Mouse (Mus musculus) kidney, embryonic 14.5 days (tissue): ENCODE results near the gene Bhmt. TPM values are rescaled to one million over a fixed set of nuclear protein-coding genes. Genes with fewer than 3 reads are reported as not detected.
"Not testable (repeated sequence)": the region's sequence is repeated elsewhere in the genome, so short reads cannot be mapped to it uniquely, and the experiment has no call there.

Experiments used
- ATAC-seq: fragments of 200-750 bp; cut with Nextera tagmentation; 2 replicates; pipeline ENCODE4 v1.8.0; 2017; ENCODE audit warnings: moderate number of reproducible peaks, mild to moderate bottlenecking, moderate TSS enrichment, moderate library complexity; ENCODE audit not compliant: low FRiP score, low TSS enrichment
- H3K27ac ChIP-seq: fragments of 300-500 bp; sonication (generic); 2 replicates; pipeline ENCODE4 v1.5.1; 2014; ENCODE audit warnings: low read depth, mild to moderate bottlenecking, low read length, moderate library complexity, mixed read lengths
- H3K27me3 ChIP-seq: fragments of 300-500 bp; sonication (generic); 2 replicates; pipeline ENCODE4 v1.6.1; 2014; ENCODE audit warnings: mild to moderate bottlenecking, low read length; ENCODE audit not compliant: control insufficient read depth, insufficient read depth
- H3K36me3 ChIP-seq: fragments of 300-500 bp; sonication (generic); 2 replicates; pipeline ENCODE4 v1.6.1; 2014; ENCODE audit warnings: low read length, mixed read lengths; ENCODE audit not compliant: control insufficient read depth, insufficient read depth
- H3K4me1 ChIP-seq: fragments of 300-500 bp; sonication (generic); 2 replicates; pipeline ENCODE4 v1.6.1; 2014; ENCODE audit warnings: low read length, mixed read lengths; ENCODE audit not compliant: control insufficient read depth, insufficient read depth
- H3K4me2 ChIP-seq: fragments of 300-500 bp; sonication (generic); replicated peaks from 2 replicates; pipeline ENCODE4 v1.6.1; 2014; ENCODE audit warnings: low read depth, mild to moderate bottlenecking, low read length
- H3K4me3 ChIP-seq: fragments of 300-500 bp; sonication (generic); 2 replicates; pipeline ENCODE4 v1.5.1; 2014; ENCODE audit warnings: mild to moderate bottlenecking, low read length
- H3K9ac ChIP-seq: fragments of 300-500 bp; sonication (generic); 2 replicates; pipeline ENCODE4 v1.6.1; 2014; ENCODE audit warnings: low read depth, mild to moderate bottlenecking, low read length, moderate library complexity
- H3K9me3 ChIP-seq: fragments of 300-500 bp; sonication (generic); 2 replicates; pipeline ENCODE4 v1.6.1; 2016; ENCODE audit warnings: low read length; ENCODE audit not compliant: control insufficient read depth
- WGBS: fragments of 180-500 bp; shearing (Covaris S2); extraction: QIAGEN DNeasy Blood & Tissue Kit; methylation state at CpG from one replicate; pipeline ENCODE4 v1.1.7; 2014; 5-methylcytosine and 5-hydroxymethylcytosine counted together
- polyA plus RNA-seq: library from polyadenylated mRNA; unstranded; fragments of >200 nt; fragmentation: Nextera tagmentation; extraction: Ambion mirVana; gene quantifications from 2 replicates; pipeline ENCODE4 v1.2.1, GENCODE M21; 2014

The Bhmt gene
- polyA plus RNA-seq, 1 experiment from 2014 or later: 0.11 TPM

GRCm38 (mm10) chr13:93593040-93593699, 44.6 kb downstream of the Bhmt start:
- H3K9ac ChIP-seq: no peak overlapping the region
- no peaks in the 10 kb centered on the region for H3K36me3 ChIP-seq
- no peaks in the 10 kb centered on the region for H3K9me3 ChIP-seq
- no peak for ATAC-seq
- WGBS: 81% methylated on average over 2 of the region's 2 CpGs
- H3K4me3 ChIP-seq: no peak overlapping the region
- no peaks in the 10 kb centered on the region for H3K4me1 ChIP-seq
- no peaks in the 10 kb centered on the region for H3K27me3 ChIP-seq
- no peak overlapping the region for H3K4me2 ChIP-seq
- H3K27ac ChIP-seq: no peak overlapping the region

- not testable (repeated sequence) for H3K36me3 ChIP-seq, H3K9ac ChIP-seq, H3K4me3 ChIP-seq, H3K4me1 ChIP-seq, H3K27me3 ChIP-seq, H3K4me2 ChIP-seq, H3K9me3 ChIP-seq, H3K27ac ChIP-seq, ATAC-seq
- WGBS: 93% methylated on average over 9 of the region's 9 CpGs
Observed at GRCm38 (mm10) chr13:93582526-93582925, 55.2 kb downstream of the Bhmt start.

DNA sequence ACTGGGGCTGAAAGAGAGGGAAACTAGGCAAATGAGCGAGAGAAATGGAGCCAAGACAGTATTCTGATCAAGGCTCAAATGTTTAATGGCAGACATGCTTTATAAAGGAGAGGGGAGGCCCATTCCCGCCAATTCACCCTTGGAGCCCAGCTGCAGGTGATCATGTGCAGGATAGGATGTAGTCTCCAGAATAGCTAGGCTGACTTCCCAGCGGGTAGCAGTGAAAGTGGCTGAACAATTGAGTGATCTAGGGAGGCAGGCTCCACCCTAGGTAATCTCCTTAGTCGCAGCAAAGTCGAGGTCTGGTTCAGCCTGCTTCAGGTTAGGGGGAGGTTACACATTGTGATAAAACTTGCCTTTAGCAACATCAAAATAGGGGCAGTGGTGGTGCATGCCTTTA, 57.3 kb downstream of the Bhmt start:
- H3K4me1 ChIP-seq: no peaks in the 10 kb centered on the region
- WGBS: 88% methylated on average over 5 of the region's 5 CpGs
- no peak overlapping the region for H3K4me2 ChIP-seq
- H3K9ac ChIP-seq: no peak overlapping the region
- ATAC-seq: no peak
- no peaks in the 10 kb centered on the region for H3K9me3 ChIP-seq
- no peaks in the 10 kb centered on the region for H3K36me3 ChIP-seq
- H3K27ac ChIP-seq: no peak overlapping the region
- H3K27me3 ChIP-seq: no peaks in the 10 kb centered on the region
- no peak overlapping the region for H3K4me3 ChIP-seq

DNA sequence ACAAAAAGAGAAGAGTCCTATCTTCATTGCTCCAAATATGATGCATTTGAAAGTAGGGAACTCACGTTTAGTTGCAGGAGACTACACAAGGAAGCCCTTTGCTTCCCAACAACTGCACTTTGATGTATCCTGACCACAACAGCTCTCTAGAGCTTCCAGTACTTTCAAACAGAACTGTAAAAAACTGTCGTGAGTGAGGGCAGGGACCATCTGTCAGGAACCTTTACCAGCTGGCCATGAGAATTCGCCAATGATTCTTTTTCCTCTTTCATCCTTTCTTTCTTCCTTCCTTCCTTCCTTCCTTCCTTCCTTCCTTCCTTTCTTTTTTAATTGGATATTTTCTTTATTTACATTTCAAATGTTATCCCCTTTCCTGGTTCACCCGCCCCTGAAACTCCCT, 68.1 kb downstream of the Bhmt start:
- Histone ChIP-seq H3K9ac (no peak overlapping the region), H3K4me3 (no peak overlapping the region)
- ATAC-seq: no peak

More for the DNA sequence above, 68.1 kb downstream of the Bhmt start:
- H3K9me3 ChIP-seq: no peaks in the 10 kb centered on the region
- no peak overlapping the region for H3K27ac ChIP-seq
- no peak overlapping the region for H3K4me2 ChIP-seq
- no peaks in the 10 kb centered on the region for H3K4me1 ChIP-seq
- H3K27me3 ChIP-seq: no peaks in the 10 kb centered on the region
- no peaks in the 10 kb centered on the region for H3K36me3 ChIP-seq
- WGBS: 55% methylated on average over 4 of the region's 4 CpGs

Other genes with a start within 250 kb of the Bhmt start
- 6.0 and 8.5 TPM in 2 replicates for gene Jmy, start 138.2 kb downstream of the Bhmt start, polyA plus RNA-seq
- gene Bhmt2, start 36.3 kb upstream of the Bhmt start, polyA plus RNA-seq: 0.66 and 0.96 TPM in 2 replicates
- 0.13 and 0.28 TPM in 2 replicates for gene Dmgdh, start 36.5 kb upstream of the Bhmt start, polyA plus RNA-seq
- gene Arsb, start 133.7 kb upstream of the Bhmt start, polyA plus RNA-seq: 9.0 and 17.7 TPM in 2 replicates